Mouse (Mus musculus): Measurements from ENCODE around the gene Psmb8.

DNA sequence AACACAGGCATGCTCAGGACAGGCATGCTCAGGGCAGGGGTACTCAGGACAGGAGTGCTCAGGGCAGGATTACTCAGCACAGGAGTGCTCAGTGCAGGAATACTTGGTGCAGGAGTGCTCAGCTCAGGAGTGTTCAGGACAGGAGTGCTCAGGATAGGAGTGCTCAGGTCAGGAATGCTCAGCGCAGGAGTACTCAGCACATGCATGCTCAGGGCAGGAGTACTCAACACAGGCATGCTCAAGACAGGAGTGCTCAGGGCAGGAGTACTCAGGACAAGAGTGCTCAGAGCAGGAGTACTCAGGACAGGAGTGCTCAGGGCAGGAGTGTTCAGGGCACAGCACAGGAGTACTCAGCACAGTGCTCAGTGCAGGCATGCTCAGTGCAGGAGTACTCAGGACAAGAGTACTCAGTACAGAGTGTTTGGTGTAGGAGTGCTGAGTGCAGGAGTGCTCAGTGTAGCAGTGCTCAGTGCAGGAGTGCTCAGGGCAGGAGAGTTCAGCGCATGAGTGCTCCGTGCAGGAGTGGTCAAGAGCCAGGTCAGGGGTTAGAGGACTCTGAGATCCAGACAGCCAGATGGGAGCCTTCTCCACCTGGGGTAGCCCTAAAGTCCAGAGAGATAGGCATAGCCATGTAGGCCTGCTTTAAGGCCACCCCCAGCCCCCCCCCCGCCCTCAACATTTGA lies 5.4 kb downstream of the Psmb8 start:
- no peak for TF ChIP-seq POLR2A (IDR thresholded peaks at IDR 0.05; ENCODE audit: low read depth, low read length)
- no peak for TF ChIP-seq CTCF (IDR thresholded peaks at IDR 0.05; ENCODE audit: extremely low read depth, insufficient read length, insufficient replicate concordance, low read depth, low read length)
